Mouse (Mus musculus) CH12.LX (cell line): ENCODE results near the gene Cox15.

Experiments
- CTCF ChIP-seq, 2 experiments: IDR thresholded peaks in 1 of 2; conservative IDR thresholded peaks in 1 of 2; 2 replicates each; pipeline ENCODE4 v1.5.1; 2011 to 2012; ENCODE audit warnings: low read depth in 2 of 2, low read length in 2 of 2, improper control_type of control experiment in 1 of 2, inconsistent platforms in 1 of 2, mild to moderate bottlenecking in 1 of 2, moderate library complexity in 1 of 2
- POLR2A ChIP-seq: IDR thresholded peaks from 2 replicates; pipeline ENCODE4 v1.6.1; 2011; ENCODE audit warnings: low read depth, mild to moderate bottlenecking, improper control_type of control experiment, low read length
- POLR2AphosphoS2 ChIP-seq: IDR thresholded peaks from 2 replicates; pipeline ENCODE4 v1.6.1; 2011; ENCODE audit warnings: low read depth, low read length, improper control_type of control experiment
- USF1 ChIP-seq: IDR thresholded peaks from 2 replicates; pipeline ENCODE4 v1.6.1; 2014; ENCODE audit warnings: low read depth, mild to moderate bottlenecking, inconsistent platforms, low read length, improper control_type of control experiment

- TF ChIP-seq CTCF (conservative IDR thresholded peaks at IDR 0.05 in 1 of 2, IDR thresholded peaks at IDR 0.05 in 1 of 2; ENCODE audit: low read depth in 2 of 2, low read length in 2 of 2) (no peak), POLR2A (no peak), USF1 (no peak), POLR2AphosphoS2 (no peak)
These were observed 29.9 kb downstream of the Cox15 start for GRCm38 (mm10) chr19:43722891-43723290.
